Mouse (Mus musculus): ENCODE measurements around the gene Cluh.

Cluh gene

GRCm38 (mm10) chr11:74649095-74649646 is at the start of gene Cluh:
Gene Cluh, plus strand, starts transcription at chr11:74649495.
- peak; percentile 96 for DNase-seq (ENCODE audit: low spot score)

DNA sequence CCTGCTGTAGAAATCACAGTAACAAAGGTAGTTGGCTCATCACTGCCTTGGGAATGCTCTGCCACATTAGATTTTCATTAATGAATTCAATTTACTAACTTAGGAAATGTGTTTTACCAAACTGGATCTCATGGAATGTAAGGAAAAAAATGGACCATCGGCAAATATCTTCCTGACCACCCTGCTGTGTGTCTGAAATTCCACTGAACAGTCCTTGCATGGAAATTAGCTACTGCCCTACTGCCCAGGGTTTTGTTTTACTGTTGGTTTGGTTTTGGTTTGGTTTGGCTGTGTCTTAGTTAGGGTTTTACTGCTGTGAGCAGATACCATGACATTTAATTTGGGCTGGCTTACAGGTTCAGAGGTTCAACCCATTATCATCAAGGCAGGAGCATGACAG is 47.0 kb upstream of the Cluh start:
- DNase-seq (ENCODE audit: low spot score): no peak

- no peak for DNase-seq (ENCODE audit: low spot score)
Measured at GRCm38 (mm10) chr11:74610068-74610467, 39.2 kb upstream of the Cluh start.

- peak; percentile 42 for DNase-seq (ENCODE audit: low spot score)
Measured at GRCm38 (mm10) chr11:74610545-74611176, 38.6 kb upstream of the Cluh start, which contains the start of gene Rap1gap2. Gene Rap1gap2, minus strand, starts transcription at chr11:74610915.

GRCm38 (mm10) chr11:74611437-74611836 is 37.9 kb upstream of the Cluh start:
- no peak for DNase-seq (ENCODE audit: low spot score)

DNA sequence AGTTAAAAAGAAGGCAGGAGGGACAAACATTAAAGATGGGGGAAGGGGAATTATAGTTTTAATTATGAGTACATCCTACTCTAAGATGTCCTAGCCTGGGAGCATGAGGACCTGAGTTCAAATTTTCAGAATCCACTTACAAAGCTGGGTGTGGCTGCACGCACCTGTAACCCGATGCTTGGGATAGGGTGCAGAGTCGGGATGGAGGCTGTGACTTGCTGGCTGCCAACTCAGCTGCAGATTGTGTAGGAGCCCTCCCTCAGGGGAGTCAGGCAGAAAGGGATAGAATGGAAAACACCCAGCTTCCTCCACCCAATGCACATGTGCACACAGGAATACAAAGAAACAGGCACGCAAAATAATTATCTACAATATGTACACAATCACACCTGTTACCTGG is 35.9 kb upstream of the Cluh start:
- no peak for DNase-seq (ENCODE audit: low spot score)

DNA sequence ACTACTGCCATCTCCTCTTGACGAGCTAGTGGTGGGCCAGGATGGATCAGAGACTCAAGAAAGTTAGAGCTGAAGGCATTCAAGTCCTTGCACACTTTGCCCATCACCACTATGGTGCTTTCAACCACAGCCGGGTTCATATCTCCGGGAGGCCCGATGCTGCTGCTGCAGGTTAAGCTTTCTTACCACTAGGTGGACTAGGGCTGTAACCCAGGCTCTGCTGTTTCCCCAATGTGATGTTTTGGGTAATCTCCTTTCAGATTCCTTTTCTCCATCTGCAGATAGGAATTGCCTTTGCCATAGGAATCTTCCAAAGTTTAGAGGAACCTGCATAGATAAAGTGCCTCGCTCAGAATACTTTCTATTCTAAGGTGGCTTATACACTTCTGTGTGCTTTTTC is 33.7 kb upstream of the Cluh start:
- no peak for DNase-seq (ENCODE audit: low spot score)

- peak; percentile 65 for DNase-seq (ENCODE audit: low spot score)
Measured at GRCm38 (mm10) chr11:74619201-74619955, 29.9 kb upstream of the Cluh start, which contains the start of gene Ccdc92b. Gene Ccdc92b, plus strand, starts transcription at chr11:74619605.

DNA sequence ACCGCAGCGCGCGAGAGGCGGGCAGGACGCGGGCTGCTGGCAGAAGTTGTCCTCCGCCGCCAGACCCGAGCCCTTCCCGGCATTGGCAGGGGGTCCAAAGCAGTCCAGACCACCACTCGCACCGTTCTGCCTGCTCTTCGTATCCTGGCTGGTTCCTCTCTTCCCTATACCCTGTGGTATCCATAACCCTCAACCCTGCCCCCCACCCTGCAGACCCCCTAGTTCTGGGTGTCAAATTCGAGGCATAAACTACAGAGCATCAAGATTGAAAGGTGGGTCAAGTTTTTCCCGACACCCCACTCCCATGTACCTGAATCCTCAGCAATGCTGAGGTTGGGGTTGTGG is 29.4 kb upstream of the Cluh start:
- DNase-seq (ENCODE audit: low spot score): no peak

- DNase-seq (ENCODE audit: low spot score): no peak
Measured at GRCm38 (mm10) chr11:74621974-74622669, 27.2 kb upstream of the Cluh start.

DNA sequence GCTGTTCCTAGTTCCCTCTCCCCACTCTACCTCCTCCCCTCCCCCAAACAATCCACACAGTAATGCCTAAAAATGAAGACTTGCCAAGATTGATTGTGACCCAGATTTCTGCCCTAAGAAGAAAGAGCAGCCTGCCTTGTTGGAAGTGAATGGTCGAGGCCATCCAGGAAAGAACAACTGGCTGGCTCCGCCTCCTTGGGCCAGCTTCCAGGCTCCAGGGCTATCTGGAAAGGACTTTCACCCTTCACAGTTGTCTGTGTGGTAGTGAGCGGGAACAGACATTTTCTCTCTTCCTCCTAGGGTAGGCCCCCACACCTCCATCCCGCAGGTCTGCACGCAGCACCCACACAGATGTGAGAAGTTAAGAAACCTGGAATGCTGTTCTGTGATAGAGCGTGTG is 25.6 kb upstream of the Cluh start:
- DNase-seq (ENCODE audit: low spot score): peak; percentile 46

- no peak for DNase-seq (ENCODE audit: low spot score)
Measured at GRCm38 (mm10) chr11:74625333-74625732, 24.0 kb upstream of the Cluh start.

DNA sequence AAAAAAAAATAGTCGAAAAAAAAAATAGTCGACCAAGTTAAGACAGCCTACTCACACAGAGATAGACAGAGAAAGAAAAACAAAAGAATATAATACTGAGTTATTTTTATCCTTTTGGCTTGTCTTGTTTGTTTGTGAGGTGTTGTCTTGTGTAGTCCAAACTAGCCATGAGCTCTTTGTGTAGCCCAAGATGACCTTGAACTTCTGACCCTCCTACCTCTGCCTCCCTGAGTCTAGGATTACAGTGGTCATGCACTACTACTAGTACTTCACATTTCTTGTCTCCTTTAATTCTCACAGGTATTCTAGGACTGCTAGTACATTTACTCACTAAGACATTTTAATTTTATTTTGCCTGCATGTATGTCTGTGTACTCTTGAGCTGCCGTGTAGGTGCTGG is 21.8 kb upstream of the Cluh start:
- DNase-seq (ENCODE audit: low spot score): no peak

GRCm38 (mm10) chr11:74631880-74632789 is 17.2 kb upstream of the Cluh start:
- DNase-seq (ENCODE audit: low spot score): no peak

DNA sequence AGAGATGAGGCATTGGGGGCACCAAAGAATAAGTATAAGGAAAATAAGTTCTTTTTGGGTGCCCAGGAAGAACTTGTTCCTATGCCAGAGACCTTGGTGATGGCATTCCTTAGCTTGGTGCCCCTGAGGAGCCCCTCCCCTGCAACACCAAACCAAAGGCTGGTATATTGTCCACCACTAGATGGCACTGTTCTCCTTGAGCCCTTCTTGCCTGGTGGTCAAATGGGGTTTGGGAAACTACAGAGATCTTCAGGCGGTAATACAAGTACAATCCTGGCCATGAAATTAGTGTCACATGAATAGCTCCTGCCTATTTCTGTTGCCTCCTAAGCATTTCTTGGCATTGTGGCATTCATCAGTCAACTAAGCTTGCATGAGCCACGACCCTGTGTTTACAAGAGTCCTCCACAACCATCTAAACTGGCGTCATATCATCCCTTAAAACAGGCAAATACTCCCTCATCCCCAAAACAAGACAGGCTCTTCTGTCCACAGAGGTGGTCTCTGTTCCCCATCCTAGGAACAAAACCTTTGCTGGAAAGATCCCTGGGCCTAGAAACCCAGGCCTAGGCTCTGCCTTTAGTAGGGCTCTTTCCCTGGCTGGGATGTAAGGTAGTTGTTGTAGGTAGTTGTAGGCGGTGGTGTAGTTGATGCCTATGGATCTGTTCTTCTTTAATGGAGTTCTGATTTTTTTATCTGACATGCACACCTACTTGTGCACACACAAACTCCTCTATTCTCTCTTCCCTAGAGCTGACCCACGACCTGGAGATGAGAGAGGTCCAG is 14.6 kb upstream of the Cluh start:
- peak; percentile 86 for DNase-seq (ENCODE audit: low spot score)

DNA sequence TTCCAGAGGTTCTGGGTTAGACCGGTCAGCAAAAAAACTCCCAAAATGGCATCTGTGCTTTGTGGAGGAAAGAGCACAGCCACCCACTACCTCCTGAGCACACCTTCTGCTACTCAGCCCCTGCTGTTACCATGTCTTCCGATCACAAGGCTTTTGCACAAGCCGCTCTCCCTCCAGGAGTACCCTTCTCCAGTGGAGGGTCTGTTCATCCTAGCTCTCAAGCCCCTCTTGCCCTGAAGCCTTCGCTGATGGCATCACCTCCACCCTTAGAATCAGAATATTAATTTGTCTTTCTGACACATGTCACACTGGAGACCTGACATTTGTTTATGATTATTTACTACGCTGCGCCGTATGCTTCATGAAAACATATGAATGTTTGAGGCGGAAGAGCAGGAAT is 11.8 kb upstream of the Cluh start:
- no peak for DNase-seq (ENCODE audit: low spot score)

GRCm38 (mm10) chr11:74637971-74638790 is 11.1 kb upstream of the Cluh start:
- peak; percentile 89 for DNase-seq (ENCODE audit: low spot score)

- no peak for DNase-seq (ENCODE audit: low spot score)
Measured at GRCm38 (mm10) chr11:74638791-74639411, 10.4 kb upstream of the Cluh start.

DNA sequence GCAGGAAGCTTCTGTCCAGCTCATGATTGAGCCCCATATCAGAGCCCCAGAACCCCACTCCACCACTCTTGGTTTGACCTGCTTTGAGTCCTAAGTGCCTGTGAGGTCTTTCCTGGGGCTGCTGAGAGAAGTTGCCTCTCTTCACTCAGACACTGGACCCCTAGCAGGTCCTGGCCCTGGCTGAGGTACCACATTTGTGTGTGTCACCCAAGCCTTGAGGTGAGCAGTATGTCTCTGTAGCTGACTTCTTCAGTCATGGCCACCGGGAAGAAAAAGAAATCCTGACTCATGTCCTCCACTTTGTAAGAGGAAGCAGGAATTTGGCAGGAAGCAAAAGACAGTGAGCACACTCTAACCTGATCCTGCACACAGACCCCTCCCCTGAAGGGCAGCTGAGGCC is 9.7 kb upstream of the Cluh start:
- DNase-seq (ENCODE audit: low spot score): no peak

DNA sequence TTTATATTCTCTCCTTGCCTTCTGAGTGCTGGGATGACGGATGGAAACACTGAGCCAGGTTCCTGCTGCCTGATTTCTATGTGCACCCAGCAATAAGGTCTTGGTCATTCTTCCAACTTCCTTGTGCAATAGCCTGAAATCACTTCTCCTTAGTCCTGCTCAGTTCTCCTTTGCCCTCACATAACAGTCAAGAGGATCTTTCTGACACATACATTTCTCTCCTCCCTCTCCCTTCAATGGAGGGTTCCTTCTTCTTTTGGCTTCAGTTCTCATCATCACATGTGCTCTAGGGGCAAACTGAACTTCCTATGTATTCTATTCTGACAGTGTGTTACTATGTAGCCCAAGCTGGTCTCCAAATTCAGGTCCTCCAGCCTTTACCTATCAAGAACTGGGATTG is 1.3 kb upstream of the Cluh start:
- peak; percentile 45 for DNase-seq (ENCODE audit: low spot score)

Data from MN1 (cell line).